ENCODE assay signal across 29 mouse cellular contexts in genomic region chr16:11315786-11316320, GRCm38 (mm10). TPM values are rescaled to one million over a fixed set of nuclear protein-coding genes. Genes with fewer than 3 reads are reported as not detected.
A peak's percentile ranks its signal among the peaks of the same experiment; 100 is the strongest.
DNase-seq lines count a peak whose midpoint lies in the region; ATAC-seq and TF ChIP-seq lines count a peak whose summit lies in the region.
"Had no signal": no experiment of that assay in that cellular context is flagged by ENCODE, and none has a peak within 500 bp of the region (broad histone marks: within the 10 kb centered on the region; RNA-seq: fewer than 3 reads in every experiment).

No protein-coding gene starts in this region.

- POLR2A ChIA-PET in Patski (lab: Charles Lee) = no interaction called here

- DNase-seq in kidney, adult 11 months = no peak
- DNase-seq in Patski (ENCODE audit: low read depth, low spot score) = no peak
- DNase-seq in kidney, postnatal 14 days = peak; percentile 48
- DNase-seq in lung, postnatal 14 days = peak; percentile 48
- no peak for DNase-seq in frontal cortex, postnatal 14 days (ENCODE audit: low spot score in 2 of 2)
- no peak for DNase-seq in ovary, adult 18-20 months (ENCODE audit: low spot score)
- DNase-seq: adrenal gland, postnatal 10 days; cerebellum, adult 2 months; cerebellum, postnatal 25 days; gastrocnemius, postnatal 36 days; heart, adult 2 months; heart, postnatal 14 days; right cerebral cortex, postnatal 4 days; thymus, postnatal 25 days had no signal

- H3K27me3 ChIP-seq in kidney, embryonic 15.5 days = no peaks in the 10 kb centered on the region
- no peaks in the 10 kb centered on the region for H3K27me3 ChIP-seq in Patski
- H3K27me3 ChIP-seq: embryonic facial prominence, embryonic 15.5 days; heart, embryonic 13.5 days; limb, embryonic 12.5 days; lung, embryonic 15.5 days; midbrain, embryonic 13.5 days; neural tube, embryonic 12.5 days had no signal

- 0 out of 2 replicates have a peak, but pooled peaks have one; percentile 36 for ATAC-seq in kidney, embryonic 15.5 days (replicated peaks; ENCODE audit: low FRiP score)
- peak; percentile 77 for ATAC-seq in Patski
- no peak for ATAC-seq in erythroid progenitor cell, adult 5-6 weeks (replicated peaks; ENCODE audit: low FRiP score, poor library complexity, severe bottlenecking)
- ATAC-seq: activated CD4-positive, CD25-positive, alpha-beta regulatory T cell, adult 4 months; forebrain, embryonic 16.5 days; hindbrain, postnatal 0 days; midbrain, embryonic 13.5 days had no signal

- no peak overlapping the region for H3K9ac ChIP-seq in kidney, embryonic 15.5 days
- H3K9ac ChIP-seq: embryonic facial prominence, embryonic 15.5 days; heart, embryonic 13.5 days; limb, embryonic 12.5 days; lung, embryonic 15.5 days; midbrain, embryonic 13.5 days; neural tube, embryonic 12.5 days had no signal

- H3K36me3 ChIP-seq in kidney, embryonic 15.5 days = no peaks in the 10 kb centered on the region
- H3K36me3 ChIP-seq: embryonic facial prominence, embryonic 15.5 days; heart, embryonic 13.5 days; limb, embryonic 12.5 days; lung, embryonic 15.5 days; midbrain, embryonic 13.5 days; neural tube, embryonic 12.5 days had no signal

- no peaks in the 10 kb centered on the region for H3K9me3 ChIP-seq in kidney, embryonic 15.5 days (replicated peaks)
- H3K9me3 ChIP-seq: embryonic facial prominence, embryonic 15.5 days; heart, embryonic 13.5 days; limb, embryonic 12.5 days; lung, embryonic 15.5 days; megakaryocyte, embryonic 14.5 days; midbrain, embryonic 13.5 days; neural tube, embryonic 12.5 days had no signal

- H3K27ac ChIP-seq in kidney, embryonic 15.5 days = peak overlapping the region; percentile 66
- H3K27ac ChIP-seq: embryonic facial prominence, embryonic 15.5 days; heart, adult 2 months; heart, embryonic 13.5 days; hindbrain, postnatal 0 days; limb, embryonic 12.5 days; lung, embryonic 15.5 days; midbrain, embryonic 13.5 days; neural tube, embryonic 12.5 days had no signal

- H3K4me1 ChIP-seq in kidney, embryonic 15.5 days = peaks cover 10% of the 10 kb centered on the region
- H3K4me1 ChIP-seq: embryonic facial prominence, embryonic 15.5 days; lung, embryonic 15.5 days; midbrain, embryonic 13.5 days; neural tube, embryonic 12.5 days had no signal

- H3K4me3 ChIP-seq in kidney, embryonic 15.5 days (replicated peaks) = no peak overlapping the region
- H3K4me3 ChIP-seq: embryonic facial prominence, embryonic 15.5 days; heart, adult 2 months; heart, embryonic 13.5 days; limb, embryonic 12.5 days; lung, embryonic 15.5 days; megakaryocyte, embryonic 14.5 days; midbrain, embryonic 13.5 days; neural tube, embryonic 12.5 days had no signal

- WGBS in kidney, embryonic 15.5 days = 68% methylated on average over 5 of the region's 5 CpGs

- in situ Hi-C loops in Patski (cut with MboI; ENCODE audit: low pct_unique_long_range_greater_than_20kb) = loop anchor here (5.0 kb wide), 1 partner anchor 96 kb away; no protein-coding TSS in a partner anchor

- no peak overlapping the region for H3K4me2 ChIP-seq in kidney, embryonic 15.5 days
- H3K4me2 ChIP-seq: embryonic facial prominence, embryonic 15.5 days; heart, embryonic 13.5 days; limb, embryonic 12.5 days; liver, embryonic 11.5 days; lung, embryonic 15.5 days; midbrain, embryonic 13.5 days; neural tube, embryonic 12.5 days had no signal

- no peak for TF ChIP-seq CTCF in Patski (IDR thresholded peaks at IDR 0.05)

- CTCF ChIA-PET in Patski (lab: Charles Lee) = no interaction called here

RNA-seq across cellular contexts. Expression of gene Tnfrsf17, which starts 2.2 kb away (rescaled TPM):
- polyA plus RNA-seq in kidney, embryonic 15.5 days (2015; fragmentation: Nextera tagmentation; extraction: Ambion mirVana) = not detected in 2 replicates
- polyA plus RNA-seq in Patski (2021) = not detected
- not detected in 2 replicates for total RNA-seq in erythroid progenitor cell, adult 5-6 weeks (2015; ENCODE audit: low replicate concordance)
- total RNA-seq in erythroid progenitor cell, adult 5-6 weeks (2017; ENCODE audit: low replicate concordance) = not detected in 2 replicates
- total RNA-seq: adrenal gland, postnatal 10 days; gastrocnemius, postnatal 36 days; heart, adult 2 months; heart, postnatal 14 days; left cerebral cortex, postnatal 14 days had no signal
- polyA plus RNA-seq: activated CD4-positive, CD25-positive, alpha-beta regulatory T cell, adult 4 months; embryonic facial prominence, embryonic 15.5 days; forebrain, embryonic 16.5 days; heart, embryonic 13.5 days; hindbrain, postnatal 0 days; limb, embryonic 12.5 days; liver, embryonic 11.5 days; lung, embryonic 15.5 days; neural tube, embryonic 12.5 days; stomach, embryonic 14.5 days had no signal

RNA-seq across cellular contexts. Expression of gene Snx29, which starts 6.9 kb away (rescaled TPM):
- 17.1 and 19.8 TPM in 2 replicates for polyA plus RNA-seq in kidney, embryonic 15.5 days (2015; fragmentation: Nextera tagmentation; extraction: Ambion mirVana)
- polyA plus RNA-seq in Patski (2021) = 11.9 TPM
- 8.4 and 16.2 TPM in 2 replicates for total RNA-seq in erythroid progenitor cell, adult 5-6 weeks (2015; ENCODE audit: low replicate concordance)
- 7.3 and 13.6 TPM in 2 replicates for total RNA-seq in erythroid progenitor cell, adult 5-6 weeks (2017; ENCODE audit: low replicate concordance)

Comparison
In these comparisons a context has a peak if more than half of its experiments do, and no peak if none do; other contexts are left out.
1. DNase-seq: peak in kidney, postnatal 14 days (single experiment) and lung, postnatal 14 days (single experiment); none in kidney, adult 11 months (single experiment), Patski (single experiment), frontal cortex, postnatal 14 days (0 of 2) and ovary, adult 18-20 months (single experiment).